Mouse (Mus musculus) CD4-positive, CD25-positive, alpha-beta regulatory T cell, adult 2 months (primary cell): ENCODE measurements around the gene Zic5.

Source experiments
- DNase-seq: peaks from one replicate; pipeline ENCODE4 v3.0.0-alpha.2; 2012; ENCODE audit warnings: low read depth, low spot score

Zic5 gene

GRCm38 (mm10) chr14:122432558-122432957, 32.9 kb downstream of the Zic5 start:
- no peak for DNase-seq

GRCm38 (mm10) chr14:122427654-122428053, 37.8 kb downstream of the Zic5 start:
- DNase-seq = no peak

- no peak for DNase-seq
Observed at GRCm38 (mm10) chr14:122427204-122427560, 38.3 kb downstream of the Zic5 start.

- no peak for DNase-seq
Observed at GRCm38 (mm10) chr14:122426529-122427203, 38.8 kb downstream of the Zic5 start.

GRCm38 (mm10) chr14:122424441-122424840, 41.0 kb downstream of the Zic5 start:
- no peak for DNase-seq

GRCm38 (mm10) chr14:122416166-122416771, 49.2 kb downstream of the Zic5 start:
- DNase-seq = no peak

- no peak for DNase-seq
Observed at GRCm38 (mm10) chr14:122414786-122415185, 50.7 kb downstream of the Zic5 start.

GRCm38 (mm10) chr14:122413542-122413928, 51.9 kb downstream of the Zic5 start:
- no peak for DNase-seq

- no peak for DNase-seq
Observed at GRCm38 (mm10) chr14:122412841-122413541, 52.5 kb downstream of the Zic5 start.
